Mouse (Mus musculus) embryonic fibroblast, embryonic 13.5 days (primary cell): ENCODE measurements around the gene Nwd1.

Experiments
- CTCF ChIP-seq: IDR thresholded peaks from 2 replicates; pipeline ENCODE4 v1.5.1; 2011; ENCODE audit warnings: mild to moderate bottlenecking, control low read depth, low read length, moderate library complexity, borderline replicate concordance; ENCODE audit not compliant: insufficient read depth
- POLR2A ChIP-seq: IDR thresholded peaks from 2 replicates; pipeline ENCODE4 v1.6.1; 2011; ENCODE audit warnings: low read depth, mild to moderate bottlenecking, control low read depth, low read length, moderate library complexity

GRCm38 (mm10) chr8:72758310-72758709 is 111.8 kb downstream of the Nwd1 start:
- no peak for TF ChIP-seq CTCF
- TF ChIP-seq POLR2A: no peak
